Mouse (Mus musculus): ENCODE measurements around the gene Kansl2. TPM values are rescaled to one million over a fixed set of nuclear protein-coding genes. Genes with fewer than 3 reads are reported as not detected.

The Kansl2 gene
- polyA plus RNA-seq, 1 experiment: 30.1 TPM

DNA sequence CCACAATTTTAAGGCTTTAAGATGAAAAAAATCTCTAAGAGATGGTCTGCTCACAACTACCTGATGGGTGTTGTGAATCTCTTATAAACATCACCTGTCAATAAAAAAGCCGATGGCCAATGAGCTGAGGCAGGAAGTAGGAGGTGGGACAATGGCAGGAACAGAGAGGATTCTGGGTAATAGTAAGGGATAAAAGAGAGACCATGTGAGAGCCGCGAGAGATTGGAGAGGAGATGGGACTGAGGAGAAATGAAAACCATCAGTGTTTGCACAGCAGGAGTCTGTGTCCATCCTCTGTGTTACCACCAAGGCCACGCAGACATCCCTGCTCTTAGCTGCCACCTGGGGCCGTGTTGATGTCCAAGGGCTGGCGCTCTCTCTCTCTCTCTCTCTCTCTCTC, 26.7 kb downstream of the Kansl2 start:
- no peak for DNase-seq (ENCODE audit: low read depth, low spot score)
- 75% methylated on average over 6 of the region's 6 CpGs for WGBS

DNA sequence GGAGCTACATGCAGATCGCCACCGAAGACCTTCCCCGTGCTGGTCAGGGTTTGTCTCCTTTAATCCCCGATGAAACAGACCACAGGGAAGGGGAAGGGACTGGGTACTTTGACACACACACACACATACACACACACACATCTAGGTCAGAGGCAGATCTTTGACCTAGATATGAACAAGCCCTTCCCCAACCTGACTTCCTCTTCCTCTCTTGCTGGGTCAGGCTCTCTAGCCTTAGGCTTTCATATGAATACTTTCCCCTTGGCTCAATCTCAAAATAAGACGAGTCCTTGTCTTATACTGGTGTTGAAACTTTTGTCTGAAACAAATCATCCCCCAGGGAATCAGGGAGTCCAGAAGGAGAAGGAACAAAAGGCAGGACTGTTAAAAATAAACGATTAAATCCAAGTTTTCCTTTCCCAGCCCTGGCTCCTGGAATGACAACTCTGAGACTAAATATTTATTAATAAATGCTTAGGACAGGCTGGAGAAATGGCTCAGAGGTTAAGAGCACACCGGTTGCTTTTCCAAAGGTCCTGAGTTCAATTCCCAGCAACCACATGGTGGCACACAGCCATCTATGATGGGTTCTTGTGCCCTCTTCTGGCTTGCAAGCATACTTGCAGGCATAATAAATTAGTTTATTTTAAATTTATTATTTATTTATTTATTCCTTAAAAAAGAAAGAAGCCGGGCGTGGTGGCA, 27.7 kb downstream of the Kansl2 start:
- DNase-seq (ENCODE audit: low read depth, low spot score): no peak
- WGBS: 64% methylated on average over 9 of the region's 9 CpGs

DNA sequence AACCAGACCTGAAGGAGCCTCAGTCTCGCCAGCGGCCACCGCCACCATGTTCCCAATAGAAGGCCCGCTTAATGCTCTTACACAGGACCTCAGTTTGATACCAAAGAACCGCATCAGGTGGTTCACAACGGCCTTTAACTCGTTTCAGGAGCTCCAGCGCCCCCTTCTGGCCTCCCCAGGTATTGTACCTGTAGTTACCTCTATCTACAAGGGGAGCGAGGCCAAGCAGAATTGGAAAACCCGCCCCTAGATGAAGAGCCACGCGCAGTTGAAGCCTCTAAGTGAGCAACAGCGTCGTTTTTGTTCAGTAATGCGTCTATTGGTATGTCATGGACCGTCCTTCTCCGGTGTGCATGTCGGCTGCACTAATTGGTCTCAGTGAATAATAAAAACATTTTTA, 29.6 kb downstream of the Kansl2 start:
- whole genome bisulfite sequencing: 15% methylated on average over 18 of the region's 18 CpGs
- no peak for DNase-seq (ENCODE audit: low read depth, low spot score)

DNA sequence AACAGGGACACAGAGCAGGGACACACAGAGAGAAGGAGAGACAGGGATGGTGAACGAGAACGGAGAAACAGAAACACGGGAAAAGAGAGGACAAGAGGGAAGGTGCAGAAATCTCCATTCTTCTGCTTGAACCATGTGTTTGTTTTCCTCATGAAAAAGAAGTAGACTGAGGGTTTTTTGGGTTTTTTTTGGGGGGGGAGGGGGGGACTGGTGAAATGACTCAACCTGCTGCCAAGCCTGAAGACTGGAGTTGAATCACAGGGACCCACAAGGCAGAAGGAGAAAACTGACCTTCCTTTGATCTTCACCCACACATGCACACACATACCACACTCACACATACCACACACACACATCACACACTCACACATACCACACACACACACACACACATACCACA, 30.7 kb downstream of the Kansl2 start:
- no peak for DNase-seq (ENCODE audit: low read depth, low spot score)
- WGBS: 76% methylated on average over 3 of the region's 3 CpGs

DNA sequence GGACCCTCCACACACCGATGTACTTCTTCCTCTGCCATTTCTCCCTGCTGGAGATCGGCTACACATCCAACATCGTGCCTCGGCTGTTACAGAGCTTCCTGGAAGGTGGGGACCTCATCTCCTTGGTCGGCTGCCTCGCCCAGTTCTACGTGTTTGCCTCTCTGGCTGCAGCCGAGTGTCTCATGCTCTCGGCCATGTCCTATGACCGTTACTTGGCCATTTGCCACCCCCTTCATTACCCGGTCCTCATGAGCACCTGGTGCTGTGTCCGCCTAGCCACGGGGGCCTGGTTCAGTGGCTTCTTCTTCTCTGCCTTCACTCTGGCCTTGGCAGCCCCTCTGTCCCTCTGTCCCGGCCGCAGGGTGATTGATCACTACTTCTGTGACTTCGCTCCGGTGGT, 36.4 kb downstream of the Kansl2 start:
- WGBS: 51% methylated on average over 17 of the region's 17 CpGs
- no peak for DNase-seq (ENCODE audit: low read depth, low spot score)

DNA sequence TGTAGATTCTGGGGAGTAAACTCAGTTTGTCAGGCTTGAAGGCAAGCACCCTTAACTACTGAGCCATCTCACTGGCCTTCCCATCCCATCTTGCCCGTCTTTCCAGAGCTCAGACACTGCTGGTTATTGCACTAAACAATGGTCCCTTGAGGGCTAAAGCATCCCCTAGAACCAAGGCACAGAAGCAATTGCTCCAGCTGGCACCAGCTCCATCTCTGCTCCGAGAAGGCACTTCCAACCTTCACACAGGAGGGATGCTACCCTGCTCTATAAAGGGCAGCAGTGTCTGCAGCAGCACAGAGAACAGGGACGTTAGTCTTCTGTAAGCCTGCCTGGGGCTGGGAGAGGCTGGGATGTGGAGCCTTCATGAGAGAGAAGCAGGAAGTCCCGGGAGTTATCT, 42.0 kb downstream of the Kansl2 start, which contains the start of gene Olfr279:
Gene Olfr279, plus strand, starts transcription at position 301 of the 400 bp plus-strand sequence.
- DNase-seq (ENCODE audit: low read depth, low spot score): no peak
- WGBS: 38% methylated on average over 4 of the region's 4 CpGs

DNA sequence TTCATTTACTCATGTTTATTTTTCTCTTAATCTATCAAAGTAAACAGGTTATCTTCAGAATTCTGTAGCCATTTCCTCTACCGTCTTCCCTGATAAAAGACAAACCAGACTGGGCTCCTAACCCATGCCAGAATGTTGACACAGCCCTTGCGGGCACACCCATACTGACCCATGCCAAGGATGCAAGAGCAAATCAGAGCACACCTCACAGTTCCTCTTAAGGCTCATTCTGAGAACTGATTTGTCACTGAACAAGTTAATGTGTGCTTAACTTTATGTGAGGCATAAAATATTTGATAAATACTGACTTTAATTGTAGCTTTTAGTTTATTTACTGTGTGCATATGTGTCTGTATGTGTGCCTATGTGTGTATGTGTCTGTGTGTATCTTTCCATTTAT, 42.7 kb downstream of the Kansl2 start:
- peak; percentile 45 for DNase-seq (ENCODE audit: low read depth, low spot score)
- 19% methylated on average over 2 of the region's 2 CpGs for WGBS

DNA sequence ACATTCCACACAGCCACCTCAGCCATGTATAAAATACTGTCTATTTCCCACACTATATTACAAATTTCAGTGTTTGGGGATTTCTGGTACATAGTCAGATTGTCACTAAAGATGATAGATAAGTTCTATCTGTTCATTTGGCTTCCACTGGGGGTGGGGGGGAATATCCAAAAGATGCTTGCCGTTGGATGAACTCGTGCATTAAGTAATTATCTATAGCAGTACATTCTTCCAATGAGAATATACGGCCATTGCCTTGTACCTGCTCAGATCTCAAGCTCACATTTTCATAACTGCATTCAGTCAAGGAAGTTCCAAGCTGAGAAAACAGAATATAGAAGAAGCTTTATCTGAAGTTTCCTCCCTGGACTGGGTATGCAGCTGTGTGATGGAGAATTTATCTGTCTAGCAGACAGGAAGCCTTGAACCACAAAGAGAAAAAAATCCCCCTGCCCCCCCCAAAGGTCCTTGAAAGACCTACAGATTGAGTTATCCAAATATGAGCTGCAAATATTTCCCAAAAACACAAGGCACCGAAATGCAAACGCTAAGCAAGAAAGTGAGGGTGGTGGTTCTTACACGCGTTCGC, 47.5 kb downstream of the Kansl2 start:
- DNase-seq (ENCODE audit: low read depth, low spot score): no peak
- 94% methylated on average over 8 of the region's 8 CpGs for WGBS

DNA sequence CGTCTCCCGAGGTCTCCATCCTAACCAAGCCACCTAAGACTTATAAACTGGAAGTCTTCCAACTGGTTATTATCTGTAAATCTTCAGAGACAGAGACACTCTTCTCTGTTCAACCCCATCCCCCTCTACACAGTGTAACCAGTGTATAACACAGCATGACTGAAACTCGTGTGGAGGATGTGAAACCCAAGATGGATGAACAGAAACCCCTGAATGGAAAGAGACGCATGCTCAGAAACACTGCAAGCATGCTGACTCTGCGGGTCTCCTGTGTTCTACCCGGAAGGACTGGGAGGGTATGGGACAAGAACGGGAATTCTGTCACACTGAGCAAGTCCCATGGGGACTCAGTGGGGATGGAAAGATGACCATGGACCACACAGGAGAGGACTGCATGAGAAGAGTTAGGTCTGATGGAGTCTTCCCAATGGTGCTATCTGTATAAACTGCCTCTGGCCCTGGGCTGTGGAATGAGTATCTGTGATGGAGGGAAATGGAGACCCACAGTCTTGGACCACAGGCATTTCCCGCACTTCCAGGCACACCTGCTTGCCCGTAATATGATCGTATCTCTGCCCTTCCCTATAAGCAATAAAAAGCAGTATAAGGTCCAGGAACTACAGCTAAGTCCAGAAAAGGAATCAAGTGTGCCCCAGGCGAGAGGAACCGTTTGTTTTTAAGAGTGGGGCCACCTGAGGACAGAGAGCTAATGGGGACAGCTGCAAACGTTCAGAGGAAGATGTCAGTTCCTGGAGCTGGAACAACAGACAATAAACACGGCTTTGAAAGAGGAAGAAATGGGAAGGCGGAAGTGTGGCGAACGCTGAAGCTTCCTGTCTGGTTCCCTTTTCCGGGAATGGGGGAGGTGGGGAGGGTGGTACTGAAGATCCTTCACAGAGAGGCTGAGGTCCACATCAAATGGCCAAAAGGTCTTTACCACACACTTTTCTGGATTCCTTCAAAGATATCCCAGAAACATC, 49.9 kb downstream of the Kansl2 start:
- DNase-seq (ENCODE audit: low read depth, low spot score): peak; percentile 31
- 28% methylated on average over 18 of the region's 18 CpGs for WGBS

DNA sequence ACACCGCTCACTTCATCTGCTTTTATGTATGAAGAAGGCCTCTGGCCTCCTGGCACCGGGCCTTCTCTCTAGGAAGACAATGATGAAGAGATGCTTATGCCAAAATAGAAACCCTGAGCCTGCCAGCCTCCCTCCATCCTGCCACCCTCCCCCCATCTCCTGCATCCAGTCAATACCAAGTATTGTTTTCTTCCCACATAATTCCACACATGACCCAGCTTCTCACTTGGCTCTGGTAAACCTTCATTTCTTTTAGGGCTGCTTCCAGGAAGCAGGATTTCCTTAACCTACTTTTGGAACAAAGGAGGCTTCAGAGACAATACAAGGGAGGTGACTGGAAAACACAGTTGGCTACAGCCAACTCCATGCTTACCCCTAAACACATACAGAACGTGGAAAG, 51.4 kb downstream of the Kansl2 start, which contains the start of gene Lalba:
Gene Lalba, minus strand, starts transcription at position 21 of the 400 bp plus-strand sequence.
- no peak for DNase-seq (ENCODE audit: low read depth, low spot score)
- 53% methylated on average over 3 of the region's 3 CpGs for WGBS

DNA sequence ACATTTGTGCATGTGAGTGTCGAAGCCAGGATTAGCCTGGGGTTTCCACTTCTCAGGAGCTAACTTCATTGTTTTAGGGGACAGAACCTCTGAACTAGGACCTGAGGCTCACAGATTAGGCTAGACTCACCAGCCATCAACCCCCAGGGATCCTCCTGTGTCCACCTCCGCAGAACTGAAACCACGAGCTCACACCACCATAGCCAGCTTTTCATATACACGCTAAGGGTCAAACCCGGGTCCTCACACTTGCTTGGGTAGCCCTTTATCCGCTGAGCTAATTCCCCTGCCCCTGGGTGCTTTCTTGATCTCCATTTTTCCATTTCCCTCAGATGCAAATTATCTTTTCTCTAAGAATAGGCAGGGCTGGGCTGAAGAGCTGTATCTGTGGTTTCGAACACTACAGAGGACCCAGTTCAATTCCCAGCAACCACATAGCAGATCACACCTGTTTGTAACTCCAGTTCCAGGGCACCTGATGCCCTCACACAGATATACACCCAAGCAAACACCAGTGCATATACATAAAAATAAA, 54.4 kb downstream of the Kansl2 start:
- WGBS: 82% methylated on average over 7 of the region's 7 CpGs
- DNase-seq (ENCODE audit: low read depth, low spot score): no peak

DNA sequence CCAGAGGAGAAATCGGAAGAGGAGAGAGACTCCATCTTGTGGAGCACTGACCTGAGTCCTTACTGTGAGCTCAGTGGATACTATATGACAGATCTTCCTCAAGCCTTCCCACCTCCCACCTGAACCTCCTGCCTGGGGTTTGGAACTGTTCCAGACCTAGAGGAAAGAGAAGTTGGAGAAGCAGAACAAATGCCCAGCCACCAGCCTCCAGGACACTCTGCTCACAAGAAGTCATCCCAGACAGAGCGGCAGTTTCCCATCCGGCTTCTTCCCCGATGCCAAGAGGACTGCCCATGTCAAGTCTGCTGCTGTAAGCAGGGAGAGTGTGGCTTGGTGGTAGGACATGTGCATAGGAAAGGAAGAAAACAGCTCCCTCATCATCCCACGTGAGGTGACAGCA, 57.8 kb downstream of the Kansl2 start:
- 73% methylated on average over 5 of the region's 5 CpGs for WGBS
- DNase-seq (ENCODE audit: low read depth, low spot score): no peak

DNA sequence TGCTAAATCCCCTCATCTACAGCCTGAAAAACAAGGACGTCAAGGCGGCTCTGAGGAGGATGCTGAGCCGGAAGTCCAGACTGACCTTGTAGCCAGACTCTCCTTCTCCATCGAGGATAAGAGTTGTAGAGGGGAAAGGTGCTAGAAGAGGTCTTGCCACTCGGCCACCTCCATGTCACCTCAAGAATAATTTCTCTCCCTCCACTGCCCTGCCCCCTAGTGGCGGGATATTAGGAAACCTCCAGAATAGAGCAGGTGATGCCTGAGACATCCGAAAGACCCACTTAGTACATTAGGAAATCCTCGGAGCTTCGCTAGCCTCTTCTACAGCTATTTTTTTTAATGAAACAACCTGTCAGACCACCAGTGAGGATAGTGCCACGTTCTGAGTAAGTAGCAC, 58.7 kb downstream of the Kansl2 start:
- WGBS: 39% methylated on average over 10 of the region's 10 CpGs
- DNase-seq (ENCODE audit: low read depth, low spot score): no peak

DNA sequence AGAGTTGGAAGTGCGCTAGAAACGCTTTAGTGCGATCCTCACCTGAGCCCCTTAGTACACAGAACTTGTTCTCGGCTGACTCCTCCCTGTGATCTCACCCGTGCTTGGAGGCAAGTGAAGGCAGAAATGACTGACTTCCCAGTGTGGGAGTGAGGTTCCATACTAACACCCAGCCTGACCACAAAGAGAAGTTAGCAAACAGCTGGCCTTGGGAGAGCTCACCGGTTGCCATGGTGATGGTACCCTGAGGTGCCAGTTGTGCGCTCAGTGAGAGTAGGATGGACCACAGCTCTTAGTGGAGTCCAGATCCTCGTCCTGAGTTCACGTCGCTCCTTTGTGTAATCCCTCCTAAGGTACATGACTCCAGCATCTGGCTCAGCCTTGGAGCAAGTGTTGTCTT, 59.1 kb downstream of the Kansl2 start:
- 79% methylated on average over 10 of the region's 10 CpGs for WGBS
- DNase-seq (ENCODE audit: low read depth, low spot score): no peak

DNA sequence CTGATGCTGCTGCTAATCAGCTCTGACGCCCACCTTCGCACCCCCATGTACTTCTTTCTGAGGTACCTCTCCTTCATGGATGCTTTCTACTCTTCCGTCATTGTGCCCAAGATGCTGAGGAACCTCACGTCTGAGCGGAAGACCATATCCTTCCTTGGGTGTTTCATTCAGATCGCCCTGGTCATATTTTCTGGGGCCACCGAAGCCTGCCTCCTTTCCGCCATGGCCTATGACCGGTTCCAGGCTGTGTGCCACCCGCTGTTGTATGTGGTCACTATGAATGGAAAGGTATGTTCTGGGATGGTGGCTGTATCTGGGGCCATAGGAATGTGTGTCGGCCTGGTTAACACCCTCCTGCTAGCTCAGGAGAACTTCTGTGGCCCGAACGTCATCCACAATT, 62.5 kb downstream of the Kansl2 start:
- DNase-seq (ENCODE audit: low read depth, low spot score): no peak
- WGBS: 90% methylated on average over 13 of the region's 13 CpGs

DNA sequence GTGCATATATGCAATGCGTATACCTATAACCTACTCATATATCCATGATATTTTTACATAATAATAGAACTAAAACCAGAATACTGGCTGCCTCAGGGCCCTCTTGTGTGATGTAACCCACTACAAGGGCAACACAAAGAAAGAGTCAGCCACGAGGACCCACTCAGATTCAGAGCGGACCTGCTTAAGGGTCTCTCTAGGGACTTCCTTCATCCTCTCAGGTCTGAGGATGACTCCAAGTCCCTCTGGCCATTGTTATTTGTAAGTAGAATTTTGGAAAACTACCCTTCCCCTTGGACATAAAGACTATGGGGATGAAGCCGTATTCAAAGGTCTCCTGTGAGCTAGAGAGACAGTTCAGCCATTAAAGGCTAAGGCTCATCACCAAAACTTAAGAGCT, 64.5 kb downstream of the Kansl2 start, which contains the start of gene OR5BS1P:
Gene OR5BS1P, plus strand, starts transcription at position 301 of the 400 bp plus-strand sequence.
- DNase-seq (ENCODE audit: low read depth, low spot score): no peak
- WGBS: 91% methylated on average over 4 of the region's 4 CpGs

Measured in large intestine, adult 2 months (tissue).